ENCODE assay signal across 37 mouse cellular contexts in genomic region chr5:137173967-137174366, GRCm38 (mm10). TPM values are rescaled to one million over a fixed set of nuclear protein-coding genes. Genes with fewer than 3 reads are reported as not detected.
"Had no signal": no experiment of that assay in that cellular context is flagged by ENCODE, and none has a peak within 500 bp of the region (broad histone marks: within the 10 kb centered on the region; RNA-seq: fewer than 3 reads in every experiment).

No protein-coding gene starts in this region.

- H3K4me1 ChIP-seq: heart, embryonic 10.5 days; heart, embryonic 12.5 days; limb, embryonic 10.5 days; limb, embryonic 12.5 days; liver, embryonic 13.5 days; liver, embryonic 15.5 days had no signal

- H3K9ac ChIP-seq: heart, embryonic 12.5 days; hindbrain, embryonic 12.5 days; hindbrain, embryonic 14.5 days; limb, embryonic 12.5 days; liver, embryonic 13.5 days; liver, embryonic 15.5 days had no signal

- H3K27ac ChIP-seq: gastrocnemius, adult 2 months; heart, embryonic 10.5 days; hindbrain, embryonic 10.5 days; hindbrain, embryonic 12.5 days; hindbrain, embryonic 14.5 days; layer of hippocampus, adult 2 months; left cerebral cortex, adult 2 months; limb, embryonic 10.5 days; limb, embryonic 12.5 days; liver, embryonic 13.5 days; liver, embryonic 15.5 days had no signal

- ATAC-seq: hindbrain, embryonic 16.5 days; inflammation-experienced regulatory T-cells, adult 6 months had no signal

- H3K4me2 ChIP-seq: heart, embryonic 12.5 days; hindbrain, embryonic 12.5 days; hindbrain, embryonic 14.5 days; limb, embryonic 12.5 days; liver, embryonic 11.5 days; liver, embryonic 13.5 days; liver, embryonic 15.5 days had no signal

- H3K4me3 ChIP-seq: gastrocnemius, adult 2 months; heart, embryonic 10.5 days; heart, embryonic 12.5 days; hindbrain, embryonic 10.5 days; hindbrain, embryonic 12.5 days; layer of hippocampus, adult 2 months; left cerebral cortex, adult 2 months; limb, embryonic 10.5 days; limb, embryonic 12.5 days; liver, embryonic 13.5 days; liver, embryonic 15.5 days had no signal

- H3K36me3 ChIP-seq: heart, embryonic 10.5 days; heart, embryonic 12.5 days; hindbrain, embryonic 10.5 days; hindbrain, embryonic 12.5 days; limb, embryonic 10.5 days; limb, embryonic 12.5 days; liver, embryonic 13.5 days; liver, embryonic 15.5 days had no signal

- H3K9me3 ChIP-seq: heart, embryonic 10.5 days; heart, embryonic 12.5 days; hindbrain, embryonic 10.5 days; hindbrain, embryonic 12.5 days; limb, embryonic 10.5 days; limb, embryonic 12.5 days; liver, embryonic 13.5 days; liver, embryonic 15.5 days had no signal

- DNase-seq: gastrocnemius, adult 2 months; gastrocnemius, postnatal 10 days; gastrocnemius, postnatal 25 days; heart, postnatal 10 days; heart, postnatal 4 days; kidney, adult 18-20 months; kidney, adult 8-10 months; kidney, postnatal 10 days; kidney, postnatal 25 days; kidney, postnatal 4 days; liver; liver, embryonic 13.5 days had no signal

RNA-seq across cellular contexts. Expression of gene Muc3, which starts 24.8 kb away (rescaled TPM):
- total RNA-seq: gastrocnemius, adult 2 months; gastrocnemius, postnatal 10 days; gastrocnemius, postnatal 25 days; gastrocnemius, postnatal 4 days; granulocyte monocyte progenitor cell, adult 5-6 weeks; heart, adult 8-10 months; heart, postnatal 10 days; heart, postnatal 25 days; heart, postnatal 4 days; layer of hippocampus, adult 2 months; layer of hippocampus, postnatal 10 days; layer of hippocampus, postnatal 25 days; left cerebral cortex, adult 2 months; left cerebral cortex, postnatal 14 days; left cerebral cortex, postnatal 36 days had no signal
- polyA plus RNA-seq: heart, embryonic 10.5 days; heart, embryonic 12.5 days; heart, embryonic 14.5 days; hindbrain, embryonic 10.5 days; hindbrain, embryonic 12.5 days; hindbrain, embryonic 14.5 days; hindbrain, embryonic 16.5 days; inflammation-experienced regulatory T-cells, adult 6 months; kidney, embryonic 14.5 days; kidney, embryonic 16.5 days; limb, embryonic 10.5 days; limb, embryonic 12.5 days; limb, embryonic 14.5 days; liver, embryonic 11.5 days; liver, embryonic 13.5 days; liver, embryonic 15.5 days had no signal

RNA-seq across cellular contexts. Expression of gene Muc3a, which starts 38.2 kb away (rescaled TPM):
- polyA plus RNA-seq: heart, embryonic 14.5 days; hindbrain, embryonic 12.5 days; limb, embryonic 10.5 days; liver, embryonic 11.5 days had no signal
